In the genomic region with DNA sequence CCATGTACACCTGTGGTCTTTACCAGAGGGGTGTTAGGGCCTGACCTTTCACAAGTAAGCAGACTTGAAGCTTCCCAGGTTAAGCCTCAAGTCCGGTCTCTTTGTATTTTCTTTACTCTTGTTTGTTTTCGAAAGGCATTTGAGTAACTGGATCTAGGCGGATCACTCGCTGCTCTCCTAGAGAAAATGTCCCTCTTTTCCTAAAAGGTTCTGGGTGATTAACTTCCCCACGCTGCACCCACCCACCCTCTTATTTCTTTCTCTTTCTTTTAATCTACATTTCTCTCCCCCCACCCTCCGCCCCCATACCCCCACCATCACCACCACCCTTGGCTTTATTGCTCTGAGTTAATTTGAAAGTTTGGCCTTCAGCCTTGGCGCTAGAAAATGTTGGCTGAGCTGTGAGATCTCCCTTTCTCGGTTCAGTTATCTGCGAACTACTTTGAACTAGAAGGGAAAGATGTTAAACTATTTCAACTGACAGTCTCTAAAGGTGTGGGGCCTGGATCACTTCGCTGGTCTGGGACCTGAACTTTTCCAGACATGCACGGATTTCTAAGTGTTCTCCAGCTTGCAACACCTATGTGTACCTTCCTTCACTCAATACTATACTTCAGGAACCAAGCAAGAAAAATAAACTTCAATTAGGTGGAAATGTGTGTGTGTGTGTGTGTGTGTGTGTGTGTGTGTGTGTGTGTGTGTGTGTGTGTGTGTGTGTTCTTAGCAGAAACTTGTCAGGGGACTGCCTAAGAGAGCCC, we compare ENCODE assay signal across 8 mouse cellular contexts. TPM values are rescaled to one million over a fixed set of nuclear protein-coding genes. Genes with fewer than 3 reads are reported as not detected.
DNase-seq lines count a peak whose midpoint lies in the region; TF ChIP-seq lines count a peak whose summit lies in the region.

No protein-coding gene starts in this region.

- TF ChIP-seq CTCF in E14TG2a.4 (conservative IDR thresholded peaks at IDR 0.05; ENCODE audit: low read length), result no peak

- no peaks in the 10 kb centered on the region for H3K9me3 ChIP-seq in E14TG2a.4 (ENCODE audit: low read length)
- H3K9me3 ChIP-seq in hindbrain, embryonic 10.5 days, result no peaks in the 10 kb centered on the region
- H3K9me3 ChIP-seq in midbrain, embryonic 10.5 days (replicated peaks), result no peaks in the 10 kb centered on the region

- H3K4me3 ChIP-seq in E14TG2a.4 (replicated peaks; ENCODE audit: low read length), result peak overlapping the region; percentile 79
- H3K4me3 ChIP-seq in hindbrain, embryonic 10.5 days, result peak overlapping the region; percentile 80
- H3K4me3 ChIP-seq in midbrain, embryonic 10.5 days, result peak overlapping the region; percentile 92

- no peaks in the 10 kb centered on the region for H3K36me3 ChIP-seq in E14TG2a.4 (ENCODE audit: insufficient read depth, low read length)
- no peaks in the 10 kb centered on the region for H3K36me3 ChIP-seq in hindbrain, embryonic 10.5 days
- H3K36me3 ChIP-seq in midbrain, embryonic 10.5 days, result no peaks in the 10 kb centered on the region

- H3K4me1 ChIP-seq in E14TG2a.4 (replicated peaks; ENCODE audit: low read depth, low read length), result peaks cover 24% of the 10 kb centered on the region
- peaks cover 67% of the 10 kb centered on the region for H3K4me1 ChIP-seq in hindbrain, embryonic 10.5 days (replicated peaks)
- peaks cover 70% of the 10 kb centered on the region for H3K4me1 ChIP-seq in midbrain, embryonic 10.5 days

- 17% methylated on average over 11 of the region's 11 CpGs for WGBS in hindbrain, embryonic 10.5 days
- WGBS in midbrain, embryonic 10.5 days, result 6% methylated on average over 11 of the region's 11 CpGs

- H3K27ac ChIP-seq in hindbrain, embryonic 10.5 days, result peak overlapping the region; percentile 99
- H3K27ac ChIP-seq in midbrain, embryonic 10.5 days (replicated peaks), result peak overlapping the region; percentile 100

- H3K27me3 ChIP-seq in E14TG2a.4 (ENCODE audit: insufficient read depth, low read length), result peaks cover 44% of the 10 kb centered on the region
- peaks cover 9% of the 10 kb centered on the region for H3K27me3 ChIP-seq in hindbrain, embryonic 10.5 days (ENCODE audit: insufficient read depth, poor library complexity, severe bottlenecking)
- peaks cover 21% of the 10 kb centered on the region for H3K27me3 ChIP-seq in midbrain, embryonic 10.5 days (ENCODE audit: low read depth, poor library complexity, severe bottlenecking)

- DNase-seq in embryo, embryonic 10 days (ENCODE audit: low spot score), result peak; percentile 7
- no peak for DNase-seq in embryo, embryonic 11 days
- DNase-seq in hindbrain, embryonic 10.5 days (ENCODE audit: low spot score), result no peak
- DNase-seq in midbrain, embryonic 10.5 days (ENCODE audit: low spot score), result no peak
- DNase-seq in urinary bladder, postnatal 4 days (ENCODE audit: low spot score in 2 of 2), result no peak
- no peak for DNase-seq in thymus, postnatal 36 days
- no peak for DNase-seq in cerebellum, postnatal 4 days (ENCODE audit: low spot score in 2 of 2)

RNA-seq across cellular contexts. Expression of gene Tox3, which starts 1.0 kb away (rescaled TPM):
- 15.0 and 24.4 TPM in 2 replicates for polyA plus RNA-seq in hindbrain, embryonic 10.5 days (2016; fragmentation: Nextera tagmentation; extraction: Ambion mirVana)
- polyA plus RNA-seq in midbrain, embryonic 10.5 days (2016; fragmentation: Nextera tagmentation; extraction: Ambion mirVana), result 14.8 and 19.1 TPM in 2 replicates
